Mouse (Mus musculus) gastrocnemius, postnatal 14 days (tissue): ENCODE results near the gene Cyp1a2. TPM values are rescaled to one million over a fixed set of nuclear protein-coding genes. Genes with fewer than 3 reads are reported as not detected.
A peak's percentile ranks its signal among the peaks of the same experiment; 100 is the strongest.

Experiments used
- DNase-seq: peaks from one replicate; pipeline ENCODE4 v3.0.0; 2021; ENCODE audit warnings: mixed read lengths
- intact Hi-C: fragments of 180-260 bp; cut with DNase I; formaldehyde crosslinking; loops from one replicate; pipeline ENCODE4 v1.15.1; 2025; ENCODE audit warnings: low total_unique reads
- total RNA-seq, 2 experiments: library from RNA; stranded (reverse); gene quantifications; 2 replicates each; pipeline ENCODE4 v1.2.3; 2021

The Cyp1a2 gene
- total RNA-seq, 2 experiments from 2014 or later, result not detected

GRCm38 (mm10) chr9:57633481-57634024 is 50.0 kb downstream of the Cyp1a2 start:
- intact Hi-C loops, result no loop called here
- DNase-seq, result no peak

GRCm38 (mm10) chr9:57629118-57629874 is 54.2 kb downstream of the Cyp1a2 start:
- DNase-seq, result peak; percentile 80
- intact Hi-C loops, result loop anchor here (2.0 kb wide), 1 partner anchor 16 kb away; no protein-coding TSS in a partner anchor

GRCm38 (mm10) chr9:57628717-57629116 is 54.8 kb downstream of the Cyp1a2 start:
- intact Hi-C loops, result loop anchor here (2.0 kb wide), 1 partner anchor 16 kb away; no protein-coding TSS in a partner anchor
- DNase-seq, result no peak

GRCm38 (mm10) chr9:57627892-57628291 is 55.6 kb downstream of the Cyp1a2 start:
- intact Hi-C loops, result loop anchor here (2.0 kb wide), 1 partner anchor 17 kb away; no protein-coding TSS in a partner anchor
- DNase-seq, result no peak

GRCm38 (mm10) chr9:57627191-57627590 is 56.3 kb downstream of the Cyp1a2 start:
- no peak for DNase-seq
- intact Hi-C loops, result no loop called here

Other genes starting within 250 kb of the Cyp1a2 start
- 1 to 10 TPM; 7.3 to 7.6 TPM for gene Ppcdc, start 243.6 kb downstream of the Cyp1a2 start, total RNA-seq
- 1 to 10 TPM; 3.6 to 6.4 TPM for gene Scamp5, start 215.6 kb downstream of the Cyp1a2 start, total RNA-seq
- not detected for gene Rpp25, start 179.7 kb downstream of the Cyp1a2 start, total RNA-seq
- 1,000 to 10,000 TPM; 1,175 to 1,382 TPM for gene Cox5a, start 162.4 kb downstream of the Cyp1a2 start, total RNA-seq
- gene Fam219b, start 146.2 kb downstream of the Cyp1a2 start, total RNA-seq, result 1 to 10 TPM; 4.5 to 6.1 TPM
- 10 to 100 TPM; 69.8 to 87.0 TPM for gene Mpi, start 130.9 kb downstream of the Cyp1a2 start, total RNA-seq
- 10 to 100 TPM; 44.2 to 45.0 TPM for gene Scamp2, start 122.8 kb downstream of the Cyp1a2 start, total RNA-seq
- gene Ulk3, start 94.3 kb downstream of the Cyp1a2 start, total RNA-seq, result 1 to 10 TPM; 3.4 to 4.3 TPM
- not detected for gene Cplx3, start 77.4 kb downstream of the Cyp1a2 start, total RNA-seq
- not detected for gene Lman1l, start 62.9 kb downstream of the Cyp1a2 start, total RNA-seq
- 10 to 100 TPM; 14.5 to 19.3 TPM for gene Csk, start 30.1 kb downstream of the Cyp1a2 start, total RNA-seq
- under 1 TPM; 0.16 to 0.37 TPM for gene Cyp1a1, start 4.2 kb upstream of the Cyp1a2 start, total RNA-seq
- 1 to 10 TPM; 6.4 to 6.7 TPM for gene Edc3, start 24.8 kb upstream of the Cyp1a2 start, total RNA-seq
- gene Clk3, start 82.2 kb upstream of the Cyp1a2 start, total RNA-seq, result 10 to 100 TPM; 36.2 to 36.5 TPM
- 1 to 10 TPM; 1.2 to 2.0 TPM for gene Arid3b, start 153.1 kb upstream of the Cyp1a2 start, total RNA-seq
- 10 to 100 TPM; 52.3 to 55.3 TPM for gene Ubl7, start 227.3 kb upstream of the Cyp1a2 start, total RNA-seq